Mouse (Mus musculus) myocyte (in vitro differentiated cells): ENCODE measurements at regions not wholly inside any gene's neighbourhood (a gene's known extent, or its start where the extent isn't known, plus 50 kb on each side); places are given as distances from the start of the nearest gene placed in this dataset.

ENCODE experiments used
- H3K27me3 ChIP-seq: one replicate; pipeline ENCODE4 v1.6.1; 2011; ENCODE audit not compliant: control insufficient read depth, insufficient read depth, insufficient read length
- H3K36me3 ChIP-seq: one replicate; pipeline ENCODE4 v1.6.1; 2011; ENCODE audit not compliant: control insufficient read depth, insufficient read depth
- H3K4me2 ChIP-seq: one replicate; pipeline ENCODE4 v1.6.1; 2011; ENCODE audit warnings: low read depth, control low read depth
- H3K4me3 ChIP-seq: one replicate; pipeline ENCODE4 v1.5.1; 2011; ENCODE audit warnings: mild to moderate bottlenecking, control low read depth, moderate library complexity
- H3K79me2 ChIP-seq: one replicate; pipeline ENCODE4 v1.6.1; 2011; ENCODE audit not compliant: control insufficient read depth, insufficient read depth
- H3ac ChIP-seq: one replicate; pipeline ENCODE4 v1.6.1; 2011; ENCODE audit not compliant: control insufficient read depth, insufficient read length
- CEBPB ChIP-seq: IDR thresholded peaks from 2 replicates; pipeline ENCODE4 v1.6.1; 2011; ENCODE audit warnings: mild to moderate bottlenecking, moderate library complexity; ENCODE audit not compliant: poor library complexity, insufficient read depth, severe bottlenecking
- E2F4 ChIP-seq: IDR thresholded peaks from one replicate; pipeline ENCODE4 v1.6.1; 2011; ENCODE audit warnings: mild to moderate bottlenecking, control low read depth, moderate library complexity; ENCODE audit not compliant: insufficient read depth
- MAX ChIP-seq: IDR thresholded peaks from one replicate; pipeline ENCODE4 v1.6.1; 2011; ENCODE audit warnings: low read depth, mild to moderate bottlenecking, control low read depth
- MYOD1 ChIP-seq, 3 experiments: IDR thresholded peaks; one replicate each; pipeline ENCODE4 v1.6.1; 2011; ENCODE audit warnings: control low read depth in 2 of 3, low read depth in 2 of 3, mild to moderate bottlenecking in 2 of 3, moderate library complexity in 1 of 3; ENCODE audit not compliant: insufficient read length in 2 of 3, control insufficient read depth in 1 of 3
- MYOG ChIP-seq, 3 experiments: IDR thresholded peaks; one replicate each; pipeline ENCODE4 v1.6.1; 2011; ENCODE audit warnings: control low read depth in 2 of 3, low read depth in 2 of 3, mild to moderate bottlenecking in 2 of 3; ENCODE audit not compliant: insufficient read length in 2 of 3, control insufficient read depth in 1 of 3, insufficient read depth in 1 of 3
- POLR2A ChIP-seq: IDR thresholded peaks from one replicate; pipeline ENCODE4 v1.6.1; 2011; ENCODE audit warnings: low read depth, mild to moderate bottlenecking, control low read depth, moderate library complexity; ENCODE audit not compliant: insufficient read length
- POLR2AphosphoS2 ChIP-seq: IDR thresholded peaks from one replicate; pipeline ENCODE4 v1.6.1; 2011; ENCODE audit warnings: low read depth, control low read depth; ENCODE audit not compliant: insufficient read length
- REST ChIP-seq: IDR thresholded peaks from one replicate; pipeline ENCODE4 v1.6.1; 2011; ENCODE audit warnings: mild to moderate bottlenecking, control low read depth, moderate library complexity; ENCODE audit not compliant: insufficient read depth, insufficient read length
- SRF ChIP-seq: IDR thresholded peaks from one replicate; pipeline ENCODE4 v1.6.1; 2011; ENCODE audit warnings: low read depth; ENCODE audit not compliant: control insufficient read depth, insufficient read length
- TCF12 ChIP-seq: IDR thresholded peaks from one replicate; pipeline ENCODE4 v1.6.1; 2011; ENCODE audit warnings: mild to moderate bottlenecking, control low read depth; ENCODE audit not compliant: poor library complexity, insufficient read depth, severe bottlenecking
- TCF3 ChIP-seq: IDR thresholded peaks from one replicate; pipeline ENCODE4 v1.6.1; 2011; ENCODE audit warnings: low read depth, control low read depth; ENCODE audit not compliant: insufficient read length
- USF1 ChIP-seq: IDR thresholded peaks from one replicate; pipeline ENCODE4 v1.6.1; 2011; ENCODE audit warnings: low read depth, mild to moderate bottlenecking, control low read depth, moderate library complexity

DNA sequence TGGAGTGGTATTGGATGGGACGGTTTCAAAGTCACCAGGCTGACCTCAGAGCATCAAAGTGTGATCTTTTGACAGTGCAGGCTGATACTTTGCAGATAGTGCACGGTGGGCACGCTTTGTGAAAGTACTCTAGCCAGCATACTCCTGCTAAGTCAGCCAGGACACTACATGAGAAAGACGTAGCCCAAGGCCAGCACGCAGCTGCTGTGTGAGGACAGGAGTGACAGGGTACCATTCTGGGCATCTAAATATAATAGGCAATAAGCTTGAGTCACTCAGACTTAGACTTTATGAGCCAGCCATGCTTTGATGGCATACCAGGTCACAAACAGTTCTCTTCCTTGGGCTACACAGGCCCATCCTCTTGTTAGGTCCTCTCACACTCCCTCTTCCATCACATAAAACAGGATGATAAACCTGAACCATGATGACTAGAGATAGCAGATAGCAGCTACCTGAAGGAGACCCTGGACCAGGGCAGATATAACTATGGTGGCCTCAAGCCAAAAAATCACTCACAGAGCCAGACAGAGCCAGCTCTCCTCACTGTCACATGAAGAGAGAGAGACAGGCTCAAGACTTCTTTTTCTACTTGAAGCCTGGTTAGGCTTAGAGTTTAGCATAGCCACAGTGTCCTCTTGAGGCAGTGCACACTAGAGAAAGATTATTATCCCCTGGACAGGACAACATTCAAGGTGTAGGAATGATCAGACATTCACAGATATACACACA, 156.7 kb upstream of the Rreb1 start:
- Histone ChIP-seq H3K4me3 (no peak overlapping the region), H3K4me2 (no peak overlapping the region), H3K27me3 (no peaks in the 10 kb centered on the region), H3K79me2 (no peaks in the 10 kb centered on the region), H3ac (no peak overlapping the region), H3K36me3 (no peaks in the 10 kb centered on the region)
- TF ChIP-seq MYOD1 (IDR thresholded peaks at IDR 0.05; ENCODE audit: control insufficient read depth in 1 of 3, insufficient read length in 2 of 3, low read depth in 2 of 3) (peak in 1 of 3 experiments; percentile 54), USF1 (no peak), REST (no peak), TCF12 (no peak), MAX (no peak), CEBPB (no peak), MYOG (IDR thresholded peaks at IDR 0.05; ENCODE audit: control insufficient read depth in 1 of 3, insufficient read depth in 1 of 3, insufficient read length in 2 of 3, low read depth in 2 of 3) (no peak), POLR2A (no peak), TCF3 (no peak)

DNA sequence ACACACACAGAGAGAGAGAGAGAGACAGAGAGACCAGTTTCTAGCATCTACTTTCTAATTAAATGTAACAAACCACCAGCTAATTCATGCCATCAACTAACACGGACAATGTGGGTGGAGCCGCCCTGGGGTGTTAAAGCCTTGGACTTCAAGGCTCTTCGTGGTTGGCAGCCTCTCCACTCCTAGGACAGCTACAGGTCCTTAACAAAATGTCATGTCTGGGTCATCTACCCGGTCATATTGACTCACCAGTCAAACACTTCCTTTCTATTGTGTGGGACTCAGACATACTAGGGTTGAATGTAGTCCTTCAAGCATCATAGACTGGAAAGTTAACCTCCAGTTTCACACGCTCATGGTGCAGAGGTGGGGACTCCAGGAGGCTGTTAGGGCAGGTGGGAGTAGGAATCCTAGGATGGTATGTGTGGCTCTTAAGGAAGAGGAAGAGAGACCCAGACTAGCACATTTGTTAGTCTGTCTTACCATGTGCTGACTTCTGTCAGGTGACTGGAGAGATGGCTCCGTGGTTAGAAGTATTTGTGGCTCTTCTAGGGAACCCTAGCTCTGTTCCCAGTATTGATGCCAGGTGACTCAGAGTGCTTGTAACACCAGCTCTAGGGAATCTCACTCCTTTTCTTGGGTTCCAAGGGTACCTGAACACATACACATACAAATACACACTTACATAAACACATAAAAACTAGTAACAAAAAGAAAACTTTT, 155.7 kb upstream of the Rreb1 start:
- Histone ChIP-seq H3K36me3 (no peaks in the 10 kb centered on the region), H3K27me3 (no peaks in the 10 kb centered on the region), H3ac (no peak overlapping the region), H3K4me3 (no peak overlapping the region), H3K79me2 (no peaks in the 10 kb centered on the region), H3K4me2 (peak overlapping the region; percentile 25)
- TF ChIP-seq TCF3 (no peak), MYOD1 (IDR thresholded peaks at IDR 0.05; ENCODE audit: control insufficient read depth in 1 of 3, insufficient read length in 2 of 3, low read depth in 2 of 3) (peak in 1 of 3 experiments; percentile 7), MAX (no peak), POLR2A (no peak), USF1 (peak; percentile 52), SRF (no peak), TCF12 (peak; percentile 1)

DNA sequence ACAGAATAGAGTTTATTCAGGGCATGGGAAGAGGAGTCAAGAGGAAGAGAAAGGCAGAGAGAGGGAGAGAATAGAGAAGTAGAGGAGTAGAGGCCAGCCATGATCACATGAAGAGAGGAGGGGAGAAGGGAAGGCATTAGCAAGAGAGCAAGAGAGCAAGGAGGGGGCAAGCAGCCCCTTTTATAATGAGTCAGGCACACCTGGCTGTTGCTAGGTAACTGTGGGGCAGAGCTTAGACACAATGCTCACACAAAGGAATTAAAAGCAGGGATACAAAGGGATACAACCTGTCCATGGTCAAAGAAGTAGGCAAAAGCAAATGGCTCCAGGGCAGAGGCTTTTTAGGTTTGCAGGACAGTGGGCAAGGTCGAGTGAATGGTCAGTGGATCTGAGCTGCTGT, 153.5 kb upstream of the Rreb1 start:
- no peak for TF ChIP-seq E2F4
- no peak for TF ChIP-seq SRF
- TF ChIP-seq REST = no peak
- TF ChIP-seq MYOG (IDR thresholded peaks at IDR 0.05; ENCODE audit: control insufficient read depth in 1 of 3, insufficient read depth in 1 of 3, insufficient read length in 2 of 3, low read depth in 2 of 3) = no peak
- TF ChIP-seq TCF12 = no peak
- TF ChIP-seq USF1 = no peak
- Histone ChIP-seq H3K4me3 (no peak overlapping the region), H3K27me3 (no peaks in the 10 kb centered on the region), H3K36me3 (no peaks in the 10 kb centered on the region), H3K79me2 (no peaks in the 10 kb centered on the region), H3ac (no peak overlapping the region), H3K4me2 (no peak overlapping the region)

DNA sequence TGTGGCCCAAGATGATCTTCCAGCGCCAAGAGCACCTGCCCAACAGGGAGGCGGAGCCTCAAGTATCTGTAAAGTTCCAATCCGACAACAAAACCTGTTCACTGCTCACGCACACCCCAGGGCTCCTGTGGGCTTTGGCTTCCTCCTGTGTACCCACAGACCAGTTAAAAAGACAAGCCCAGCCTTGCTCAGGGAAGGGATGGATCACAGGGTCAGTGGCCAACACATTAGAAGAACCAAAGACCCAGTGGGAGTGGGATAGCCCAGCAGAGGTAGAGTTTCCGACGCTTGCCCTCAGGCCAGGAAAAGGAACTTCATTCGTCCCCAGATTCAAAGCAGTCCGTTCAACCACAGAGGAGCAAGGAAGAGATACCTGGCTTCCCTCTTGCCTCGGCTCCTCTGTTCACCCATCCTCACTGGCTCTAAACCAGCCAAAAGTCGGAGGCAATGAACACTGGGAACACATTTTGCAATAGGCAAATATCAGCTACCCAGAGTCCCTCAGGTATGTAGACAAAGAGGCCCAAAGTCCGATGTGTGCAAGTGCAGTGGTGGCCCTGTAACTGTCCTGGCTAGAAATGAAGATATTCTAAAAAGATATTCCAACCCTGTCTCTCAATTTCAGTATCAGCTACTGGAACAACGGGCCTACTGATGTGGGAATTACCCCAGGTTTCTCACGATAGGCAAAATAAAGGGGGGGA, 152.5 kb upstream of the Rreb1 start:
- H3ac ChIP-seq = no peak overlapping the region
- no peaks in the 10 kb centered on the region for H3K79me2 ChIP-seq
- H3K36me3 ChIP-seq = no peaks in the 10 kb centered on the region
- H3K27me3 ChIP-seq = no peaks in the 10 kb centered on the region
- H3K4me2 ChIP-seq = no peak overlapping the region
- no peak overlapping the region for H3K4me3 ChIP-seq
- no peak for TF ChIP-seq USF1
- TF ChIP-seq POLR2AphosphoS2 = no peak
- no peak for TF ChIP-seq CEBPB
- TF ChIP-seq MAX = no peak
